Mouse (Mus musculus): ENCODE results near the gene Myg1. TPM values are rescaled to one million over a fixed set of nuclear protein-coding genes. Genes with fewer than 3 reads are reported as not detected.

The Myg1 gene
- 57.4 and 61.0 TPM in 2 replicates for polyA plus RNA-seq (2012; rRNA removed; ENCODE audit: low replicate concordance)

GRCm38 (mm10) chr15:102331610-102332015 is at the start of gene Myg1:
Gene Myg1 (plus strand): TSS chr15:102331709.

GRCm38 (mm10) chr15:102295633-102296367 is 35.7 kb upstream of the Myg1 start, which contains the start of gene Espl1:
Gene Espl1 (plus strand): TSS chr15:102296266.

GRCm38 (mm10) chr15:102326022-102326576 is 5.4 kb upstream of the Myg1 start, which contains the start of gene Pfdn5:
Gene Pfdn5 (plus strand): TSS chr15:102326116.

GRCm38 (mm10) chr15:102350138-102350941 is 18.8 kb downstream of the Myg1 start, which contains the start of gene Aaas:
Gene Aaas (minus strand): TSS chr15:102350771.

GRCm38 (mm10) chr15:102366733-102367344 is 35.3 kb downstream of the Myg1 start, which contains the start of gene Sp7:
Gene Sp7 (minus strand): TSS chr15:102367182.

Other genes with a start within 250 kb of the Myg1 start
- 109 and 137 TPM in 2 replicates for gene Tns2, start 231.3 kb upstream of the Myg1 start, polyA plus RNA-seq (2012; rRNA removed; ENCODE audit: low replicate concordance)
- 34.5 and 35.3 TPM in 2 replicates for gene Spryd3, start 195.5 kb upstream of the Myg1 start, polyA plus RNA-seq (2012; rRNA removed; ENCODE audit: low replicate concordance)
- gene Igfbp6, start 187.3 kb upstream of the Myg1 start, polyA plus RNA-seq (2012; rRNA removed; ENCODE audit: low replicate concordance): 247 and 395 TPM in 2 replicates
- gene Soat2, start 181.2 kb upstream of the Myg1 start, polyA plus RNA-seq (2012; rRNA removed; ENCODE audit: low replicate concordance): 0.95 and 1.1 TPM in 2 replicates
- 24.1 and 33.0 TPM in 2 replicates for gene Zfp740, start 128.5 kb upstream of the Myg1 start, polyA plus RNA-seq (2012; rRNA removed; ENCODE audit: low replicate concordance)
- 310 and 374 TPM in 2 replicates for gene Csad, start 127.0 kb upstream of the Myg1 start, polyA plus RNA-seq (2012; rRNA removed; ENCODE audit: low replicate concordance)
- 54.5 and 78.5 TPM in 2 replicates for gene Itgb7, start 99.8 kb upstream of the Myg1 start, polyA plus RNA-seq (2012; rRNA removed; ENCODE audit: low replicate concordance)
- gene Rarg, start 74.2 kb upstream of the Myg1 start, polyA plus RNA-seq (2012; rRNA removed; ENCODE audit: low replicate concordance): 62.7 and 82.3 TPM in 2 replicates
- 0.20 and 0.32 TPM in 2 replicates for gene Gm9918, start 61.1 kb upstream of the Myg1 start, polyA plus RNA-seq (2012; rRNA removed; ENCODE audit: low replicate concordance)
- gene Mfsd5, start 52.3 kb upstream of the Myg1 start, polyA plus RNA-seq (2012; rRNA removed; ENCODE audit: low replicate concordance): 117 and 134 TPM in 2 replicates
- gene Espl1, start 35.4 kb upstream of the Myg1 start, polyA plus RNA-seq (2012; rRNA removed; ENCODE audit: low replicate concordance): 2.8 and 2.9 TPM in 2 replicates
- 50.1 and 98.8 TPM in 2 replicates for gene Pfdn5, start 5.6 kb upstream of the Myg1 start, polyA plus RNA-seq (2012; rRNA removed; ENCODE audit: low replicate concordance)
- gene Aaas, start 19.1 kb downstream of the Myg1 start, polyA plus RNA-seq (2012; rRNA removed; ENCODE audit: low replicate concordance): 47.2 and 52.8 TPM in 2 replicates
- gene Sp7, start 35.5 kb downstream of the Myg1 start, polyA plus RNA-seq (2012; rRNA removed; ENCODE audit: low replicate concordance): 0.20 and 0.33 TPM in 2 replicates
- 19.4 and 25.9 TPM in 2 replicates for gene Sp1, start 74.4 kb downstream of the Myg1 start, polyA plus RNA-seq (2012; rRNA removed; ENCODE audit: low replicate concordance)
- gene Amhr2, start 113.7 kb downstream of the Myg1 start, polyA plus RNA-seq (2012; rRNA removed; ENCODE audit: low replicate concordance): 3.6 and 6.7 TPM in 2 replicates
- gene Prr13, start 127.3 kb downstream of the Myg1 start, polyA plus RNA-seq (2012; rRNA removed; ENCODE audit: low replicate concordance): 198 and 203 TPM in 2 replicates
- 437 and 514 TPM in 2 replicates for gene Pcbp2, start 138.8 kb downstream of the Myg1 start, polyA plus RNA-seq (2012; rRNA removed; ENCODE audit: low replicate concordance)
- gene Gm10337, start 172.0 kb downstream of the Myg1 start, polyA plus RNA-seq (2012; rRNA removed; ENCODE audit: low replicate concordance): not detected in 2 replicates
- 10.0 and 11.0 TPM in 2 replicates for gene Map3k12, start 185.4 kb downstream of the Myg1 start, polyA plus RNA-seq (2012; rRNA removed; ENCODE audit: low replicate concordance)
- gene Tarbp2, start 186.5 kb downstream of the Myg1 start, polyA plus RNA-seq (2012; rRNA removed; ENCODE audit: low replicate concordance): 69.0 and 82.6 TPM in 2 replicates
- gene Npff, start 193.2 kb downstream of the Myg1 start, polyA plus RNA-seq (2012; rRNA removed; ENCODE audit: low replicate concordance): 9.0 and 11.3 TPM in 2 replicates

Measured in mammary gland, adult 2 months (tissue).